Mouse (Mus musculus) adrenal gland, adult 10 weeks (tissue): ENCODE data around the gene Mlf2. TPM values are rescaled to one million over a fixed set of nuclear protein-coding genes. Genes with fewer than 3 reads are reported as not detected.

Experiments
- polyA plus RNA-seq: library from polyadenylated mRNA; stranded (reverse); fragments of 350-450 nt; fragmentation: Illumina TruSeq; extraction: RNeasy Lipid Tissue Mini Kit (QIAGEN cat#74804); gene quantifications from one replicate; pipeline ENCODE4 v1.2.3, GENCODE M21; 2014; ENCODE audit warnings: low read depth, low replicate concordance

Gene Mlf2
- 12.2 TPM for polyA plus RNA-seq

GRCm38 (mm10) chr6:124930754-124931524, at the start of gene Mlf2:
Mlf2 (plus strand) TSS chr6:124931386.

GRCm38 (mm10) chr6:124887986-124888385, 43.2 kb upstream of the Mlf2 start, which contains the start of gene Cd4:
Cd4 (minus strand) TSS chr6:124888221.

GRCm38 (mm10) chr6:124911533-124912218, 19.5 kb upstream of the Mlf2 start, which contains the start of gene Lag3:
Lag3 (minus strand) TSS chr6:124911705.

GRCm38 (mm10) chr6:124919695-124920317, 11.4 kb upstream of the Mlf2 start, which contains the start of gene Ptms:
Ptms (minus strand) TSS chr6:124920103.

GRCm38 (mm10) chr6:124965088-124965719, 34.0 kb downstream of the Mlf2 start, which contains the start of gene Cops7a:
Cops7a (minus strand) TSS chr6:124965538.

Other genes with a start within 250 kb of the Mlf2 start
- gene Emg1, start 219.2 kb upstream of the Mlf2 start, polyA plus RNA-seq, result 16.4 TPM
- gene Phb2, start 219.1 kb upstream of the Mlf2 start, polyA plus RNA-seq, result 35.9 TPM
- gene Ptpn6, start 192.7 kb upstream of the Mlf2 start, polyA plus RNA-seq, result 1.5 TPM
- 4.3 TPM for gene Grcc10, start 190.0 kb upstream of the Mlf2 start, polyA plus RNA-seq
- not detected for gene Gm45234, start 175.4 kb upstream of the Mlf2 start, polyA plus RNA-seq
- gene Atn1, start 174.9 kb upstream of the Mlf2 start, polyA plus RNA-seq, result 1.3 TPM
- 2.2 TPM for gene Eno2, start 161.7 kb upstream of the Mlf2 start, polyA plus RNA-seq
- gene Lrrc23, start 151.7 kb upstream of the Mlf2 start, polyA plus RNA-seq, result not detected
- gene Spsb2, start 122.7 kb upstream of the Mlf2 start, polyA plus RNA-seq, result not detected
- 34.6 TPM for gene Tpi1, start 117.1 kb upstream of the Mlf2 start, polyA plus RNA-seq
- 34.7 TPM for gene Usp5, start 101.9 kb upstream of the Mlf2 start, polyA plus RNA-seq
- 1.5 TPM for gene Cdca3, start 101.8 kb upstream of the Mlf2 start, polyA plus RNA-seq
- gene Gnb3, start 91.1 kb upstream of the Mlf2 start, polyA plus RNA-seq, result 0.35 TPM
- gene P3h3, start 73.6 kb upstream of the Mlf2 start, polyA plus RNA-seq, result 0.93 TPM
- not detected for gene Gpr162, start 67.4 kb upstream of the Mlf2 start, polyA plus RNA-seq
- 0.29 TPM for gene Cd4, start 43.2 kb upstream of the Mlf2 start, polyA plus RNA-seq
- gene Lag3, start 19.7 kb upstream of the Mlf2 start, polyA plus RNA-seq, result 0.29 TPM
- 243 TPM for gene Ptms, start 11.3 kb upstream of the Mlf2 start, polyA plus RNA-seq
- 32.9 TPM for gene Cops7a, start 34.2 kb downstream of the Mlf2 start, polyA plus RNA-seq
- gene Pianp, start 65.3 kb downstream of the Mlf2 start, polyA plus RNA-seq, result not detected
- gene Zfp384, start 77.8 kb downstream of the Mlf2 start, polyA plus RNA-seq, result 17.4 TPM
- gene Ing4, start 108.4 kb downstream of the Mlf2 start, polyA plus RNA-seq, result 18.3 TPM
- gene Acrbp, start 118.3 kb downstream of the Mlf2 start, polyA plus RNA-seq, result not detected
- not detected for gene Lpar5, start 136.5 kb downstream of the Mlf2 start, polyA plus RNA-seq
- 75.2 TPM for gene Chd4, start 164.6 kb downstream of the Mlf2 start, polyA plus RNA-seq
- 2.2 TPM for gene Nop2, start 200.5 kb downstream of the Mlf2 start, polyA plus RNA-seq
- 3.0 TPM for gene Iffo1, start 213.9 kb downstream of the Mlf2 start, polyA plus RNA-seq
- 113 TPM for gene Gapdh, start 235.1 kb downstream of the Mlf2 start, polyA plus RNA-seq